Mouse (Mus musculus): Measurements from ENCODE around the gene Zfp612.

Gene Zfp612

GRCm38 (mm10) chr8:110134236-110134635, 54.7 kb downstream of the Zfp612 start:
- DNase-seq (ENCODE audit: low spot score in 2 of 2) = no peak

GRCm38 (mm10) chr8:110135515-110135914, 56.0 kb downstream of the Zfp612 start:
- no peak for DNase-seq (ENCODE audit: low spot score in 2 of 2)

- DNase-seq (ENCODE audit: low spot score in 2 of 2) = no peak
Measured at GRCm38 (mm10) chr8:110140156-110140555, 60.6 kb downstream of the Zfp612 start.

GRCm38 (mm10) chr8:110140770-110141169, 61.2 kb downstream of the Zfp612 start:
- no peak for DNase-seq (ENCODE audit: low spot score in 2 of 2)

Measured in urinary bladder, postnatal 36 days (tissue).